Mouse (Mus musculus): ENCODE measurements at regions not wholly inside any gene's neighbourhood (a gene's known extent, or its start where the extent isn't known, plus 50 kb on each side); places are given as distances from the start of the nearest gene placed in this dataset.

DNA sequence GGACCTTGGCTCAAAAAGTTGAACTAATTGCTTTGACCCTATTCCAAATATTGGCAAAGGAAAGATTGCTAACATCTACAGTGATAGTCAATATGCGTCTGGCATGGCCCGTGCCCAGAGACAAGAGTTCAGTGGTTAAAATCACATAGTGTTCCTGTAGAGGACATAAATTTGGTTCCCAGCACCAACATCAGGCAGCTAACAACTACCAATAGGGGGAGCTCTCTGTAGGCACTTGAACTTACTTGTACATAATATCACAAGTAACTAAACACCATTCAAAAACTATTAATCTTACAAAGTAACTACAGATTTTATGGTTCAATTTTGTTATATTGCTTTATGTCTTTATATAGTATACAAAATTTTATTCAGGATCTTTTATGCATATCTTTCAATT is 74.3 kb downstream of the Serpinb9g start:
- intact Hi-C loops (cut with DNase I): no loop called here

DNA sequence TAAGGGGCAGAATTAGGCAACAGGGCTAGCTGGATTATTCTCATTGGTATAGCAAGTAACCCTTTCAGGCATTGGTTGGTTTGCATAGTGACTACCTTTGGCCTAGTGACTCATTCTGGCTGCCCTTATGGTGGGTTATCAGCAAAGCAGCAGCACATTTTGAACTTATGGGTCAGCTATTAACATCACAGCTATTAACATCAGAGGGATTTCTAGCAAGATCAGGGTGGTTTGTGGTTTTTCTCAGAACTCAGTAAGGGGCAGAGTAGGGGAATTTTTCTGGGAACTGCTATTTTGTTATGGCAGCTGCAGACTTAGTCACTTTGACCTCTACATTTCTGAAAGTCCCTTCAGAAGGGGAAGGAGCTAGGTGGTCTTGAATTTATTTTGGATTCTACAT is 75.1 kb downstream of the Serpinb9g start:
- no peak for DNase-seq (ENCODE audit: low spot score in 2 of 2)
- intact Hi-C loops (cut with DNase I): loop anchor here (10.0 kb wide), 1 partner anchor 205 kb away; no protein-coding TSS in a partner anchor

More for the DNA sequence above, 74.3 kb downstream of the Serpinb9g start:
- no peak for DNase-seq (ENCODE audit: low spot score in 2 of 2)

DNA sequence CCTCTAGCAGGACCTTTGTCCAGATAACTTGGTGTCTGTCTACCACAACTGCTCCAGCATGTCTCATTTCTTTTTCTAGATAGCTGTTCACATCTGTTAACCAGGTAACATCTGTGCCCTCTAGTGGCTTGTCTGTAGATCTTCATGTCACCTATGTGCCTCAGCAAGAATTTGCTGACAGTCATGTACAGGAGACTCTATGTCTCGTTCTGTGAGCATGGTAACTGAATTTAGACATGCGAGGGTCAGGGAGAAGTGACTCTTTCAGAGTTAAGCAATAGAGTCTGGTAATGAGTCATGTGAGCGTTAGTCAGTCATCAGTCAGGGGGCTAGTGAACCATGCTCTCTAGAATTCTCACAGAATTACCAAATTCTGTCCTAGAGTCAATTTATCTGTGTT is 77.0 kb downstream of the Serpinb9g start:
- intact Hi-C loops (cut with DNase I): loop anchor here (10.0 kb wide), 1 partner anchor 203 kb away; no protein-coding TSS in a partner anchor
- no peak for DNase-seq (ENCODE audit: low spot score in 2 of 2)

DNA sequence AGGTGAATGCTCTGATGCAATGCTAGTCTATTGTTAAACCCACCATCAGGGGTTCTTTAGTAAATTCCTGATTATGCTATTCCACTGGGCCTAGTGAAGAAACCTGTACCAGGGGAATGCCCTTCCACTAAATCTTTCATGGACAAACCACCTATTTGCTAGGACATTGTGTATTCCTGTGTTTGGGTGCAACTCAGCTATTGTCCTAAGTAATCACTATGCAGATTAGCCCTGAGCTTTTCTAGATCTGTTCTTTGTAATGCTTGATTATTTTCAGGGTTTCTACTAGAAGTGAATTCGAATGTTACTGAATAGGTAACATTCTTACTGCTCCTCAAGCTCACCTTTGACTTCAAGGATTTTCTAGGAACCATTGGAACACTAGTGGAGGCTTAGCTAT is 78.3 kb downstream of the Serpinb9g start:
- intact Hi-C loops (cut with DNase I): loop anchor here (10.0 kb wide), 1 partner anchor 202 kb away; no protein-coding TSS in a partner anchor
- no peak for DNase-seq (ENCODE audit: low spot score in 2 of 2)

DNA sequence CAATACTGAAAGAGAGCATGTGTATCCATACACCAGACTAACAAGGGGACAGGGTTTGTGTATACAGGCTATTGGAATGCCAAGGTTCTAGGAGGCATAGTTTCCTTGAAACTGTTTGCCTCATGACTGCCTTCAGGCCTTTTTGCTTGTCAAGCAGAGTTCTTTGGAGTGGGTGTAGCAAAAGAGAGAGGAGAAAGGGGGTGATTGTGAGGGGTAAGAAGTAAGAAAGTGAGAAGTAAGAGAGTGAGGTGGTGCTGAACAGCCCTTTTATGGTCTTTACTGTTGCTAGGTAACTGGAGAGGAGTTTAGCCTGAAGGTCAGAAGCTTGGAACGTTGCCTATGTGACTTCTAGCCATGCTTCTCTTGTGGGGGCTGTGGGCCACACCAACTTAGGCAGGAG is 78.8 kb downstream of the Serpinb9g start:
- intact Hi-C loops (cut with DNase I): loop anchor here (10.0 kb wide), 1 partner anchor 201 kb away; no protein-coding TSS in a partner anchor
- DNase-seq (ENCODE audit: low spot score in 2 of 2): no peak

DNA sequence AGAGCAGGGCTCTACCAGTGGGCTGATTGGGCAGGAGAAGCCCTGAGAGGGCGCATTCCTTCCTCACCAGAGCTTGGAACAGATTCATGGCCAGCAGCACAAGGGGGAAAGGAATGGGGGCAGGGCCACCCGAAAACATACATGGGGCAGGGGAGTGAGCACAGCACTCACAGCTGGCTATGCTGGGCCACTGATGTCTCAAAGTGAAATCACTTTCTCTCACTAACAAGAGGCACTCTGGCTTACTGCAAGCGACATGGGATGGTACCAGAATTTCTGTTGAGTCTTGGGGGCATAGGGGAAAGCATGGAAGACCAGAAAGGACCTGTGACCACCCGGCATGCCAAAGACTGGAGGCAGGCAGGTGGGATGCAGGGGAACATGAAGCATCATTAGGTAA is 83.3 kb downstream of the Serpinb9g start:
- DNase-seq (ENCODE audit: low spot score in 2 of 2): no peak
- intact Hi-C loops (cut with DNase I): loop anchor here (10.0 kb wide), 1 partner anchor 197 kb away; no protein-coding TSS in a partner anchor

DNA sequence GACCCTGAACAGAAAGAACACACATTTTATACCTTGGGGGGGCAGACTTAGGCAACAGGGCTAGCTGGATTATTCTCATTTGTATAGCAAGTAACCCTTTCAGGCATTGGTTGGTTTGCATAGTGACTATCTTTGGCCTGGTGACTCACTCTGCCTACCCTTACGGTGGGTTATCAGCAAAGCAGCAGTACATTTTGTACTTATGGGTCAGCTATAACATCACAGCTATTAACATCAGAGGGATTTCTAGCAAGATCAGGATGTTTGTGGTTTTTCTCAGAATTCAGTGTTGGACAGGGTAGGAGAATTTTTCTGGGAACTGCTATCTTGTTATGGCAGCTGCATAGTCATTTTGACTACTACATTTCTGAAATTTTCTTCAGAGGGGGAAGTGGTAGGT is 84.7 kb downstream of the Serpinb9g start:
- DNase-seq (ENCODE audit: low spot score in 2 of 2): no peak
- intact Hi-C loops (cut with DNase I): loop anchor here (10.0 kb wide), 1 partner anchor 195 kb away; no protein-coding TSS in a partner anchor

DNA sequence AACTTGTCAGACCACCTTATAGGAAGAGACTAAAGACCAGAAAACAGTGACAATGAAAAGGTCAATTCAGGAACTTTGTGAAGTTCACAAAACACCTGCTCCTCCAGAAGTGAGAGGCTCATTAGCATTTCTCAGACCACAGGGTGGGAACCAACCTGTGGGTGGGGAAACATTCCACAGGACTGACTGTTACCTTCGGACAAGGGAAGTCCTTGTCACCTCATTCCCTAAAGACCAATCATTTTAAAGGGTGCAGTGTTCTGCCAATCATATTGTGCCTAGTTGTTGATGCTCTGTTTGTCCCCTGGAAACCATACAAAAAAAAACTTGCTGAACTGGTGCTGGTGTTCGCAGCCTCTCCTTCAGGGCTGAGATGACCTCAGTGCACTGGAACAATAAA is 86.2 kb downstream of the Serpinb9g start:
- no peak for DNase-seq (ENCODE audit: low spot score in 2 of 2)
- intact Hi-C loops (cut with DNase I): no loop called here

DNA sequence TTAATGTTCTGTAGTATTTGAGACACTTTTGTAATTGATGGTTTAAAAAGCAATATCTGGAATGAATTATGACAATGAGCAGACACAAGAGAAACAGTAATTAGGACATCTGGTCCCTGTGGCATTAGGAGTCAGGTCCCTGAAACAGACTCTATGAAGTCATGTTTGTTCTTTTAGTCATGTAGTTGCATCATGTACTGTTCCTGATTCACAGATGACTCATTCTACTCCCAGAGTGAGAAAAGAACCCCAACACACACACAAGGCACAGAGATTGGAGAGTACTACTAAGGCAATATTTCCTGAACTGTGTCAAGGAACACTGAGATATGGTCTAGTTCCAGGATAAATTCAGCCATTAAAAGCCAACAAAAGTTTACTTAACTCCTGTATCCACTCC is 75.1 kb upstream of the Serpinb6d start:
- intact Hi-C loops (cut with DNase I): no loop called here

More for the DNA sequence above, 75.1 kb upstream of the Serpinb6d start:
- DNase-seq (ENCODE audit: low spot score in 2 of 2): no peak

Measured in left cerebral cortex, postnatal 25 days (tissue).